Mouse (Mus musculus) embryonic fibroblast, embryonic 13.5 days (primary cell): ENCODE measurements around the gene Ccdc34. TPM values are rescaled to one million over a fixed set of nuclear protein-coding genes. Genes with fewer than 3 reads are reported as not detected.

Source experiments
- H3K27ac ChIP-seq: 2 replicates; pipeline ENCODE4 v1.5.1; 2012; ENCODE audit warnings: low read length, control low read depth, inconsistent platforms; ENCODE audit not compliant: insufficient read depth
- H3K4me1 ChIP-seq: 2 replicates; pipeline ENCODE4 v1.6.1; 2011; ENCODE audit warnings: low read length; ENCODE audit not compliant: control insufficient read depth, insufficient read depth
- H3K4me3 ChIP-seq: 2 replicates; pipeline ENCODE4 v1.5.1; 2011; ENCODE audit warnings: mild to moderate bottlenecking, control low read depth, low read length; ENCODE audit not compliant: insufficient read depth
- CTCF ChIP-seq: IDR thresholded peaks from 2 replicates; pipeline ENCODE4 v1.5.1; 2011; ENCODE audit warnings: mild to moderate bottlenecking, control low read depth, low read length, moderate library complexity, borderline replicate concordance; ENCODE audit not compliant: insufficient read depth
- POLR2A ChIP-seq: IDR thresholded peaks from 2 replicates; pipeline ENCODE4 v1.6.1; 2011; ENCODE audit warnings: low read depth, mild to moderate bottlenecking, control low read depth, low read length, moderate library complexity
- polyA plus RNA-seq: library from polyadenylated mRNA; stranded (reverse); fragments of >200 nt; gene quantifications from 2 replicates; pipeline ENCODE4 v1.2.4, GENCODE M21; 2011; ENCODE audit warnings: low read depth; ENCODE audit not compliant: missing spikeins, insufficient read length

Gene Ccdc34
- polyA plus RNA-seq, 1 experiment = 33.1 TPM

GRCm38 (mm10) chr2:110188696-110189397, 171.2 kb downstream of the Ccdc34 start:
- TF ChIP-seq POLR2A (no peak), CTCF (no peak)
- no peak overlapping the region for H3K4me3 ChIP-seq
- H3K27ac ChIP-seq = no peak overlapping the region
- H3K4me1 ChIP-seq = peaks cover 16% of the 10 kb centered on the region

- Histone ChIP-seq H3K4me1 (peaks cover 14% of the 10 kb centered on the region), H3K4me3 (no peak overlapping the region), H3K27ac (no peak overlapping the region)
- TF ChIP-seq CTCF (no peak), POLR2A (no peak)
Observed at GRCm38 (mm10) chr2:110190416-110190815, 172.8 kb downstream of the Ccdc34 start.

- TF ChIP-seq POLR2A (no peak), CTCF (no peak)
- H3K4me3 ChIP-seq = no peak overlapping the region
- peaks cover 14% of the 10 kb centered on the region for H3K4me1 ChIP-seq
- peak overlapping the region; percentile 60 for H3K27ac ChIP-seq
Observed at GRCm38 (mm10) chr2:110191186-110191690, 173.6 kb downstream of the Ccdc34 start.

- peaks cover 14% of the 10 kb centered on the region for H3K4me1 ChIP-seq
- no peak overlapping the region for H3K4me3 ChIP-seq
- TF ChIP-seq POLR2A (no peak), CTCF (no peak)
- peak overlapping the region; percentile 65 for H3K27ac ChIP-seq
Observed at GRCm38 (mm10) chr2:110191965-110192701, 174.5 kb downstream of the Ccdc34 start.

GRCm38 (mm10) chr2:110192702-110193312, 175.2 kb downstream of the Ccdc34 start:
- Histone ChIP-seq H3K4me3 (no peak overlapping the region), H3K27ac (peak overlapping the region; percentile 65), H3K4me1 (peaks cover 11% of the 10 kb centered on the region)
- TF ChIP-seq CTCF (no peak), POLR2A (no peak)

GRCm38 (mm10) chr2:110196551-110196950, 178.9 kb downstream of the Ccdc34 start:
- peaks cover 6% of the 10 kb centered on the region; the same call in 1 of the 2 replicates for H3K4me1 ChIP-seq
- no peak overlapping the region for H3K27ac ChIP-seq
- H3K4me3 ChIP-seq = no peak overlapping the region
- no peak for TF ChIP-seq POLR2A

GRCm38 (mm10) chr2:110199648-110200047, 182.0 kb downstream of the Ccdc34 start:
- no peak for TF ChIP-seq CTCF
- no peak for TF ChIP-seq POLR2A
- Histone ChIP-seq H3K4me1 (no peaks in the 10 kb centered on the region), H3K27ac (no peak overlapping the region), H3K4me3 (no peak overlapping the region)

GRCm38 (mm10) chr2:110201770-110202169, 184.2 kb downstream of the Ccdc34 start:
- no peak overlapping the region for H3K4me3 ChIP-seq
- TF ChIP-seq POLR2A = no peak
- TF ChIP-seq CTCF = no peak
- no peaks in the 10 kb centered on the region for H3K4me1 ChIP-seq
- H3K27ac ChIP-seq = no peak overlapping the region

- TF ChIP-seq CTCF (no peak), POLR2A (no peak)
- H3K4me1 ChIP-seq = no peaks in the 10 kb centered on the region
- H3K4me3 ChIP-seq = no peak overlapping the region
- no peak overlapping the region for H3K27ac ChIP-seq
Observed at GRCm38 (mm10) chr2:110202716-110203497, 185.3 kb downstream of the Ccdc34 start.
